Mouse (Mus musculus): ENCODE measurements at regions not wholly inside any gene's neighbourhood (a gene's known extent, or its start where the extent isn't known, plus 50 kb on each side); places are given as distances from the start of the nearest gene placed in this dataset.

- no peak for DNase-seq (ENCODE audit: low spot score)
Observed at GRCm38 (mm10) chr17:15194894-15195461, 153.6 kb upstream of the Gm3448 start.

GRCm38 (mm10) chr17:15193831-15194230, 152.5 kb upstream of the Gm3448 start:
- DNase-seq (ENCODE audit: low spot score) = no peak

GRCm38 (mm10) chr17:15192840-15193239, 151.5 kb upstream of the Gm3448 start:
- no peak for DNase-seq (ENCODE audit: low spot score)

- no peak for DNase-seq (ENCODE audit: low spot score)
Observed at GRCm38 (mm10) chr17:15185217-15185616, 143.9 kb upstream of the Gm3448 start.

- no peak for DNase-seq (ENCODE audit: low spot score)
Observed at GRCm38 (mm10) chr17:15183800-15184199, 142.5 kb upstream of the Gm3448 start.

- no peak for DNase-seq (ENCODE audit: low spot score)
Observed at GRCm38 (mm10) chr17:15182105-15182504, 140.8 kb upstream of the Gm3448 start.

GRCm38 (mm10) chr17:15180223-15180860, 139.0 kb upstream of the Gm3448 start:
- no peak for DNase-seq (ENCODE audit: low spot score)

GRCm38 (mm10) chr17:15179411-15179951, 138.1 kb upstream of the Gm3448 start:
- DNase-seq (ENCODE audit: low spot score) = no peak

GRCm38 (mm10) chr17:15177390-15177789, 136.1 kb upstream of the Gm3448 start:
- no peak for DNase-seq (ENCODE audit: low spot score)

GRCm38 (mm10) chr17:15174354-15174953, 133.1 kb upstream of the Gm3448 start:
- no peak for DNase-seq (ENCODE audit: low spot score)

- no peak for DNase-seq (ENCODE audit: low spot score)
Observed at GRCm38 (mm10) chr17:15167927-15168326, 126.6 kb upstream of the Gm3448 start.

GRCm38 (mm10) chr17:15157693-15158333, 116.5 kb upstream of the Gm3448 start:
- no peak for DNase-seq (ENCODE audit: low spot score)

GRCm38 (mm10) chr17:15152996-15153735, 111.8 kb upstream of the Gm3448 start:
- DNase-seq (ENCODE audit: low spot score) = no peak

GRCm38 (mm10) chr17:15152477-15152876, 111.1 kb upstream of the Gm3448 start:
- no peak for DNase-seq (ENCODE audit: low spot score)

GRCm38 (mm10) chr17:15151695-15152094, 110.4 kb upstream of the Gm3448 start:
- no peak for DNase-seq (ENCODE audit: low spot score)

- DNase-seq (ENCODE audit: low spot score) = no peak
Observed at GRCm38 (mm10) chr17:15146607-15147006, 105.3 kb upstream of the Gm3448 start.

- DNase-seq (ENCODE audit: low spot score) = no peak
Observed at GRCm38 (mm10) chr17:15145191-15145968, 104.0 kb upstream of the Gm3448 start.

- DNase-seq (ENCODE audit: low spot score) = no peak
Observed at GRCm38 (mm10) chr17:15140391-15140790, 99.1 kb upstream of the Gm3448 start.

Data from ovary, postnatal 10 days (tissue).